Mouse (Mus musculus) liver, adult 2 months (tissue): Measurements from ENCODE around the gene Hdac7. TPM values are rescaled to one million over a fixed set of nuclear protein-coding genes. Genes with fewer than 3 reads are reported as not detected.

ENCODE experiments used
- DNase-seq: peaks from one replicate; pipeline ENCODE4 v3.0.0-alpha.2; 2011; ENCODE audit warnings: low read depth, low spot score; ENCODE audit errors: extremely low read depth
- H3K27ac ChIP-seq: fragments of 200-500 bp; replicated peaks from 2 replicates; pipeline ENCODE4 v1.5.1; 2012; ENCODE audit warnings: low read depth, mild to moderate bottlenecking, control low read depth, inconsistent platforms, low read length; ENCODE audit not compliant: insufficient read depth
- H3K27me3 ChIP-seq: fragments of 200-500 bp; 2 replicates; pipeline ENCODE4 v1.6.1; 2012; ENCODE audit warnings: mild to moderate bottlenecking, moderate library complexity, low read length, inconsistent platforms; ENCODE audit not compliant: control insufficient read depth, insufficient read depth
- H3K36me3 ChIP-seq: fragments of 200-500 bp; 2 replicates; pipeline ENCODE4 v1.6.1; 2012; ENCODE audit warnings: low read length, inconsistent platforms; ENCODE audit not compliant: control insufficient read depth, insufficient read depth
- H3K4me1 ChIP-seq: fragments of 200-500 bp; 2 replicates; pipeline ENCODE4 v1.6.1; 2011; ENCODE audit warnings: low read length; ENCODE audit not compliant: control insufficient read depth, insufficient read depth
- H3K4me3 ChIP-seq: fragments of 200-500 bp; 2 replicates; pipeline ENCODE4 v1.5.1; 2011; ENCODE audit warnings: low read depth, mild to moderate bottlenecking, control low read depth, low read length, moderate library complexity; ENCODE audit not compliant: insufficient read depth
- H3K79me2 ChIP-seq: fragments of 200-500 bp; 2 replicates; pipeline ENCODE4 v1.6.1; 2012; ENCODE audit warnings: inconsistent platforms, mild to moderate bottlenecking, low read length, moderate library complexity; ENCODE audit not compliant: control insufficient read depth, insufficient read depth
- H3K9ac ChIP-seq: fragments of 200-500 bp; 2 replicates; pipeline ENCODE4 v1.6.1; 2012; ENCODE audit warnings: low read depth, mild to moderate bottlenecking, control low read depth, inconsistent platforms, low read length
- CTCF ChIP-seq: fragments of 200-500 bp; IDR thresholded peaks from 2 replicates; pipeline ENCODE4 v1.5.1; 2011; ENCODE audit warnings: low read depth, low read length, control low read depth
- POLR2A ChIP-seq: fragments of 200-500 bp; IDR thresholded peaks from 2 replicates; pipeline ENCODE4 v1.6.1; 2011; ENCODE audit warnings: low read length, control low read depth; ENCODE audit not compliant: insufficient read depth; ENCODE audit errors: extremely low read depth
- WGBS: fragments of 180-500 bp; shearing (Covaris S2); methylation state at CpG from one replicate; pipeline ENCODE4 v1.1.7; 2018; 5-methylcytosine and 5-hydroxymethylcytosine counted together
- polyA plus RNA-seq: library from polyadenylated mRNA; depleted of rRNA; stranded (reverse); fragments of >200 nt; gene quantifications from 2 replicates; pipeline ENCODE4 v1.2.3, GENCODE M21; 2012
- total RNA-seq: library from RNA; depleted of rRNA; stranded (reverse); fragments of >200 nt; gene quantifications from 2 replicates; pipeline ENCODE4 v1.2.3, GENCODE M21; 2014

Gene Hdac7
- total and polyA plus RNA-seq, 2 experiments = 2.5 to 9.5 TPM

DNA sequence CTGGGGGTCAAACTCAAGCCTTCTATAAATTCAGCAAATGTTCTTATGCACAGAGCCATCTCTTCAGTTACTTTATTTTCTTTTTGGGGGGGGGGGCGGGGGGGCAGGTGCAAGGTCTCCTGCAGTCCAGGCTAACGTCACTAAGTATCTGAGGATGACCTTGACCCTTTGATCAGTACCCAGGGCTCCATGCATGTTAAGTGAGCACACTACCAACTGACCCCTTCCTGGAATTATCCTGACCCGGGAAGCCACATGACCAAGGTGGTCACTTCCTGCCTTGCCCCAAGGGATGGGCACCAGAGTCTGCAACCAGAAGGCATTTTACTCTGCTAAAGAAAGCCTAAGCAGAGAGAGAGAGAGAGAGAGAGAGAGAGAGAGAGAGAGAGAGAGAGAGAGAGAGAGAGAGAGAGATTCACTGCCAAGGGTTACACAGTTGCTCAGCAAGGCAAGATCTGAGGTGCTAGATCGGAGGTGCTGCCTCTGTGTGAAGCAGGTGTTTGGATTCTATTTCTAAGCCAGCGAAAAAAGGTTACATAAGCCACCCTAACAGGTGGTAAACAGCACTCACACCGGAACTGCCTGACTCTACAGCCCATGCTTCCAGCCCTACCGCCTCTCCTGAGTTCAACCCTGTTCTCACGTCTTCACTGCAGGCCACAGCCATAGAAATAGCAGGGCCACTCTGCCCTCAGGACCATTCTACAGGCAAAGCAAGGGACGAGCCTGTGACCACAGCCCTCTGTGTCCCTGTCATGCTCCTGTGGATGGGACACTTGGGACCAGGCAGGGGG, 80.8 kb downstream of the Hdac7 start:
- no peak for DNase-seq
- Histone ChIP-seq H3K4me1 (peaks cover 5% of the 10 kb centered on the region), H3K27ac (no peak overlapping the region), H3K36me3 (no peaks in the 10 kb centered on the region), H3K9ac (no peak overlapping the region), H3K79me2 (no peaks in the 10 kb centered on the region), H3K4me3 (no peak overlapping the region), H3K27me3 (no peaks in the 10 kb centered on the region; the same call in 1 of the 2 replicates)
- TF ChIP-seq CTCF = no peak
- TF ChIP-seq POLR2A = no peak
- WGBS = 48% methylated on average over 9 of the region's 9 CpGs

- Histone ChIP-seq H3K4me3 (no peak overlapping the region), H3K4me1 (peaks cover 5% of the 10 kb centered on the region), H3K27ac (no peak overlapping the region), H3K9ac (no peak overlapping the region), H3K36me3 (no peaks in the 10 kb centered on the region), H3K27me3 (no peaks in the 10 kb centered on the region; the same call in 1 of the 2 replicates), H3K79me2 (no peaks in the 10 kb centered on the region)
- 67% methylated on average over 9 of the region's 9 CpGs for WGBS
- TF ChIP-seq POLR2A (no peak), CTCF (no peak)
- peak; percentile 16 for DNase-seq
Observed at GRCm38 (mm10) chr15:97762733-97763132, 81.6 kb downstream of the Hdac7 start.

DNA sequence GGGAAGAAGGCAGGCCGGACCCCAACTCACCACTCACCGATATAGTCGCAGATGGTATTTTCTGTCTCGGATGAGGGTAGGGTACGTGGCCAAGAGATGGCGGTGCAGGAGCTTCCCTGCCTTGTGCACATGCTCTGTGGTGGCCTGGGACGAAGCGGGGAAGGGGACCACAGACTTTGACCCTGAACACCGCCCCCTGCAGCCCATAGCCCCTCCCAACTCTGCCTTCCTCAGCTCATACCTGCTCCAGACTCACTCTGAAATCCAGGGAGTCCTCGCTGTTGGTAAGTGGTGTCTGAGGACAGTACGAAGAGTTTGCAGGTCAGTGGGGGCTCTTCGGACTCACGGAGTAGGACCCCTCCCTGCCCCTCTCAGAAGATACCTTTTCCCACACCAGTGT, 82.9 kb downstream of the Hdac7 start:
- no peak for DNase-seq
- no peak for TF ChIP-seq CTCF
- no peak for TF ChIP-seq POLR2A
- Histone ChIP-seq H3K79me2 (no peaks in the 10 kb centered on the region), H3K27me3 (no peaks in the 10 kb centered on the region), H3K27ac (no peak overlapping the region), H3K4me1 (peaks cover 5% of the 10 kb centered on the region), H3K36me3 (no peaks in the 10 kb centered on the region), H3K4me3 (no peak overlapping the region), H3K9ac (no peak overlapping the region)
- WGBS = 57% methylated on average over 13 of the region's 13 CpGs

- no peaks in the 10 kb centered on the region for H3K36me3 ChIP-seq
- H3K79me2 ChIP-seq = no peaks in the 10 kb centered on the region
- 55% methylated on average over 5 of the region's 5 CpGs for WGBS
- H3K27ac ChIP-seq = no peak overlapping the region
- H3K4me3 ChIP-seq = no peak overlapping the region
- no peak overlapping the region for H3K9ac ChIP-seq
- H3K27me3 ChIP-seq = no peaks in the 10 kb centered on the region
- no peak for DNase-seq
- peaks cover 5% of the 10 kb centered on the region for H3K4me1 ChIP-seq
- no peak for TF ChIP-seq CTCF
- TF ChIP-seq POLR2A = no peak
Observed at GRCm38 (mm10) chr15:97760952-97761351, 83.3 kb downstream of the Hdac7 start.

DNA sequence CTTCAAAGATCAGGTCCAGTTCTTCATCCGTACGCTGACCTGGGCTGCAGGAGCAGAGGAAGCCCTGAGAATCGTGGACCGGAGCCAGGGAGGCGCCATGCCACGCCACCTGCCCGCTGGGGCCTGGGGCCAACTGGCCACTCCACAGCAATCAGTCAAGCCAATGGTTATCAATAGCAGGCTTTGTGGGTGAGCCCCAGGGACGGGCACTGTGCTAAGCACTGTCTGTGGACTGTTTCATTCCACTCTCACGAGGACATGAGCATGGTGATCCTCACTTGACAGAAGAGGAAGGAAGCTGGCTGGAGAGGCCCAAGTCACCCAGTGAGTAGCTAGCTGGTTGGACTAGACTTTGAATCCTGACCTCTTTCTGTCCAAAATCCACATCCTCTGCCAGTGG, 84.3 kb downstream of the Hdac7 start:
- Histone ChIP-seq H3K4me1 (peaks cover 5% of the 10 kb centered on the region), H3K27ac (no peak overlapping the region), H3K36me3 (no peaks in the 10 kb centered on the region), H3K27me3 (no peaks in the 10 kb centered on the region), H3K4me3 (no peak overlapping the region), H3K79me2 (no peaks in the 10 kb centered on the region), H3K9ac (no peak overlapping the region)
- WGBS = 79% methylated on average over 9 of the region's 9 CpGs
- DNase-seq = no peak
- TF ChIP-seq CTCF (no peak), POLR2A (no peak)

DNA sequence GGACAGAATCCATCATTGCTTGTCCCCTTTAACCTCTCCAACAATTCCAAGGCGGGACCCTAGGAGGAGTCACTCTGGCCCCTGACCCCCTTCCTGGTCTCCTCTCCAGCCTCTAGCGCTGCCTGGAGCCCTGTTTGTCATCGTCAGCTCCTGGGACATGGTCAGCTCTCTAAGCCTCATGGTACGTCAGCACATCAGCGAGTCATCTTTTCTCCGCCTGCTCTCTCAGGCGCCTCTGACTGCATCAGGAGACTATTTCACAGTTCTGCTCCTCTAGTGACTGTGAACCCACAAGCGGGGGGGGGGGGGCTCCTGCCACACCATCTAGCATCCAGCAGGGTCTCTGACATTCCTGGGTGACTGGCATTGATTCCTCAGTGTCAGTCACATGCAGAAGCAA, 88.9 kb downstream of the Hdac7 start:
- no peak overlapping the region for H3K9ac ChIP-seq
- TF ChIP-seq POLR2A (no peak), CTCF (no peak)
- no peak overlapping the region for H3K27ac ChIP-seq
- H3K36me3 ChIP-seq = no peaks in the 10 kb centered on the region
- peaks cover 2% of the 10 kb centered on the region for H3K4me1 ChIP-seq
- no peaks in the 10 kb centered on the region for H3K79me2 ChIP-seq
- no peak for DNase-seq
- WGBS = 73% methylated on average over 8 of the region's 8 CpGs
- no peak overlapping the region for H3K4me3 ChIP-seq
- H3K27me3 ChIP-seq = no peaks in the 10 kb centered on the region
